Mouse (Mus musculus): ENCODE measurements at regions not wholly inside any gene's neighbourhood (a gene's known extent, or its start where the extent isn't known, plus 50 kb on each side); places are given as distances from the start of the nearest gene placed in this dataset.

- DNase-seq: no peak
Measured at GRCm38 (mm10) chr17:62058016-62058415, 823.1 kb downstream of the Efna5 start.

DNA sequence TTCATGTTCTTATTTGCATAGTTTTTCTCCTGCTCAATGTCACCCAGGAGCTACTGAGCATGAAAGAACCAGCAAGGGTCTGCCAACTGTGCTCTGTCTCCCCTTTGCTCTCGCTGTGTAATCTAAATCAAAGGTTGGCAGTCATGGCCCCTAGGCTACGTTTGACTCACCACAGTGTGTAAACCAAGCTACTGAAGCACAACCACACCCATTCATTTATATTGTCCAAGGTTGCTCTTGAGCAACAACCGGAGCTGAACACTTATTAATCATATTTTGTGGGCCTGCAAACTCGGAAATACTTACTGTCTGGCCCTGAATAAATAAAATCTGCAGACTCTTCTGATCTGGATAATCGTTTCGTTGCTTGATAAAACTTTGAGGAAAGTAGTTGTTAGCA, 826.3 kb downstream of the Efna5 start:
- DNase-seq: no peak

DNA sequence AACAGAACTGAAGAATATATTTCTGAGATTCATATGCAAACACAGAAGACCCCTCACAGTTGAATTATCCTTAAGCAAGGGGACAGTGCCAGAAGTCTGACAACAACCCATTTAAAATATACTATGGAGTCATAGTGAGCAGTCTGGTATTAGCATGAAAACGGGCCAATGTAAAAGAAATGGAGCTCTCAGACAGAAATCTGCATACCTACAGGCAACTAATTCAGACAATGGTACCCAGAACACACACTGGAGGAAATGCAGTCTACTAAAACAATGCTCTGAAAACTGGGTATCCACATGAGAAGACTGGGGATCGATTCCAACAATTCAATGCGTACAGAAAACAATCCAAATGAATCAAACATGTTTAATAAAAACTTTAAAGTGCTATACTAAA, 832.1 kb downstream of the Efna5 start:
- DNase-seq: no peak

DNA sequence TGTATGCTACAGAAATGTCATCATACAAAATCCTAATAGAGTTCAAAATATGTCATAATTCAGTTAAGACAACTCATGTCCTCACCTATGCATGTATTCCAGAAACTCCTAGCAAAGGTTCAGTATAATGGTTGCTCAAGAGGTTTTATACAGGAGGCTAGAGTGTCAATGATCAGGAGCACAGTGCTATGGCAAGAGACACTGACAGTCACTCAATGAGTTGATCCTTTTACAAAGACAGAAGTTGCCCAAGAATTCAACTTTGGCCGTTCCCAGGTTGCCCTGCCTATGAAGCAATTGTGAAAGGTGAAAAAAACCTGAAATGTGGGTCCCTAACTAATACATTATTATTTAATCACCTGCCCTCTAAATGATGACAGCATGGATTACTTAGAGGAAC, 850.5 kb downstream of the Efna5 start:
- DNase-seq: no peak
